In genomic region chr11:52099031-52099761, GRCm38 (mm10) we compare ENCODE assay signal across 8 mouse cellular contexts. TPM values are rescaled to one million over a fixed set of nuclear protein-coding genes. Genes with fewer than 3 reads are reported as not detected.
DNase-seq lines count a peak whose midpoint lies in the region; TF ChIP-seq lines count a peak whose summit lies in the region.

No protein-coding gene starts in this region.

- H3K4me1 ChIP-seq in cortical plate, adult 2 months (ENCODE audit: control insufficient read depth, insufficient read depth, low read length), result peaks cover 10% of the 10 kb centered on the region
- H3K4me1 ChIP-seq in midbrain, embryonic 10.5 days, result peaks cover 31% of the 10 kb centered on the region

- WGBS in midbrain, embryonic 10.5 days, result under 1% methylated on average over 71 of the region's 72 CpGs

- peak; percentile 52 for DNase-seq in WW6 (ENCODE audit: low read depth, low spot score)
- peak; percentile 81 for DNase-seq in gastrocnemius, postnatal 10 days
- peak; percentile 80 for DNase-seq in induced T-regulatory cell, adult 2 months (ENCODE audit: low read depth)
- peak; percentile 78 for DNase-seq in left cerebral cortex, postnatal 4 days
- peak; percentile 87 for DNase-seq in midbrain, embryonic 10.5 days (ENCODE audit: low spot score)
- DNase-seq in right cerebral cortex, postnatal 36 days (ENCODE audit: low spot score in 2 of 2), result peak; percentile 34 to 52
- peak; percentile 80 for DNase-seq in yolk sac, embryonic 10.5 days (ENCODE audit: low spot score)

- H3K9me3 ChIP-seq in midbrain, embryonic 10.5 days (replicated peaks), result no peaks in the 10 kb centered on the region

- intact Hi-C loops in left cerebral cortex, postnatal 4 days (cut with DNase I), result no loop called here

- peak overlapping the region; percentile 98 for H3K27ac ChIP-seq in cortical plate, adult 2 months (ENCODE audit: insufficient read depth, low read length)
- H3K27ac ChIP-seq in midbrain, embryonic 10.5 days (replicated peaks), result peak overlapping the region; percentile 99

- no peak for TF ChIP-seq CTCF in cortical plate, adult 2 months (IDR thresholded peaks at IDR 0.05; ENCODE audit: extremely low read depth, insufficient read depth, low read length)

- peaks cover 14% of the 10 kb centered on the region; the same call in 1 of the 2 replicates for H3K36me3 ChIP-seq in midbrain, embryonic 10.5 days

- H3K27me3 ChIP-seq in midbrain, embryonic 10.5 days (ENCODE audit: low read depth, poor library complexity, severe bottlenecking), result no peaks in the 10 kb centered on the region

- H3K4me3 ChIP-seq in cortical plate, adult 2 months (ENCODE audit: insufficient read depth, low read length), result peak overlapping the region; percentile 93
- H3K4me3 ChIP-seq in midbrain, embryonic 10.5 days, result peak overlapping the region; percentile 98

- TF ChIP-seq POLR2A in cortical plate, adult 2 months (IDR thresholded peaks at IDR 0.05; ENCODE audit: extremely low read depth, insufficient read depth, low read length), result no peak

RNA-seq across cellular contexts. Expression of gene Ppp2ca, which starts 0.7 kb away (rescaled TPM):
- polyA plus RNA-seq in cortical plate, adult 2 months (2012; rRNA removed), result 106 and 107 TPM in 2 replicates
- 10 to 100 TPM; 46.2 to 50.1 TPM for total RNA-seq in gastrocnemius, postnatal 10 days (2021)
- total RNA-seq in left cerebral cortex, postnatal 4 days (2021), result 100 to 1,000 TPM; 132 to 134 TPM
- 90.0 and 93.8 TPM in 2 replicates for polyA plus RNA-seq in midbrain, embryonic 10.5 days (2016; fragmentation: Nextera tagmentation; extraction: Ambion mirVana)

RNA-seq across cellular contexts. Expression of gene Olfr1373, which starts 46.1 kb away (rescaled TPM):
- not detected in 2 replicates for polyA plus RNA-seq in cortical plate, adult 2 months (2012; rRNA removed)
- not detected for total RNA-seq in gastrocnemius, postnatal 10 days (2021)
- not detected for total RNA-seq in left cerebral cortex, postnatal 4 days (2021)
- not detected in 2 replicates for polyA plus RNA-seq in midbrain, embryonic 10.5 days (2016; fragmentation: Nextera tagmentation; extraction: Ambion mirVana)

Comparison
In these comparisons a context has a peak if more than half of its experiments do, and no peak if none do; other contexts are left out.
1. Peak in every context shown above with its lines: DNase-seq, H3K4me3 ChIP-seq and H3K27ac ChIP-seq.